Mouse (Mus musculus): Measurements from ENCODE around the gene Vmac. TPM values are rescaled to one million over a fixed set of nuclear protein-coding genes. Genes with fewer than 3 reads are reported as not detected.
A peak's percentile ranks its signal among the peaks of the same experiment; 100 is the strongest.

The Vmac gene
- polyA plus RNA-seq, 1 experiment = 32.8 TPM

DNA sequence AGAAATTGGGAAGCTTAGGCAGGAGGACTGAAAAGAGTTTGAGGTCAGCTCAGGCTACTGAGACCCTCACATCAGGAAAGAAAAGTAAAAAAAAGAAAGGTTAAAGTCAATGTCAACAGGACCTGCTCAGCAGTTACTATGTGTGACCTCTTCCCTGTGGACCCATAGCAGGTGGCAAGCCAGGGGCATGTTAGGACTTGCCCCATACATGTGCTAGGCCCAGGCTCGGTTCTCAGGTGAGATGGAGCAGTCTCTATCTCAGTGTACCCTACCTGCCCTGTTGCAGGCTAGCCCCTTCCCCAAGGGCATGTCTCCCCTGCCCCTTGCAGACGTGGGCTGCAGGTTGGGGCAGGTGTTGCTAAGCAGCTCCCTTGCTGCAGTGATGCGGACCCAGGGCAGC is 8.1 kb downstream of the Vmac start:
- H3K27me3 ChIP-seq (replicated peaks; ENCODE audit: control insufficient read depth, insufficient read depth, low read length) = no peaks in the 10 kb centered on the region
- TF ChIP-seq CTCF (conservative IDR thresholded peaks at IDR 0.05; ENCODE audit: insufficient read depth, insufficient read length, low read depth, low read length) = no peak
- no peaks in the 10 kb centered on the region for H3K4me1 ChIP-seq (ENCODE audit: control insufficient read depth, insufficient read depth, low read length)
- no peak overlapping the region for H3K27ac ChIP-seq (ENCODE audit: insufficient read depth, low read depth, low read length)
- WGBS = 86% methylated on average over 3 of the region's 3 CpGs
- no peak overlapping the region for H3K4me3 ChIP-seq (ENCODE audit: insufficient read depth, low read depth, low read length)
- DNase-seq = no peak
- H3K36me3 ChIP-seq (ENCODE audit: control insufficient read depth, insufficient read depth, low read length) = no peaks in the 10 kb centered on the region; the same call in 1 of the 2 replicates

DNA sequence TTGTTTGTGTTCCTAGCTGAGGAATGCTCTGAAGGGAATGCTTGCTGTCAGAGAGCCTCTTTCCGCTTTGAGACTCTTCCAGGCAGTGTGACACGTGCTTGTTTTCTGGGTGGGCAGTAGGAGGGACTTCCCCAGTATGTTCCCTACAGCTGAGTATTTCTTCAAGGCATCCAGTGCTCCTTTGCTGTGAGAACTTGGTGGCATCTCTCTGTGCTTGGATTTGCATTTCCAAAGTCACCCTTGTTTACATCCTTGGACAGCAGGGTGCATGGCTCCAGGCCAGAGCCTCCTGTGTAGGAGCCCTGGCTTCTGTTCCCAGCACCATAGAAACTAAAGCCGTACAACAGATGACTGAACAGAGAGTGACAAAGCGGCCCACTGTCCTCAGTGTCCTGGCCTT is 9.1 kb downstream of the Vmac start:
- WGBS = 78% methylated on average over 4 of the region's 4 CpGs
- Histone ChIP-seq H3K4me1 (ENCODE audit: control insufficient read depth, insufficient read depth, low read length) (no peaks in the 10 kb centered on the region), H3K36me3 (ENCODE audit: control insufficient read depth, insufficient read depth, low read length) (peaks cover 3% of the 10 kb centered on the region; the same call in 1 of the 2 replicates), H3K27me3 (replicated peaks; ENCODE audit: control insufficient read depth, insufficient read depth, low read length) (no peaks in the 10 kb centered on the region), H3K27ac (ENCODE audit: insufficient read depth, low read depth, low read length) (no peak overlapping the region), H3K4me3 (ENCODE audit: insufficient read depth, low read depth, low read length) (no peak overlapping the region)
- no peak for DNase-seq
- no peak for TF ChIP-seq POLR2A (IDR thresholded peaks at IDR 0.05; ENCODE audit: low read depth, low read length)
- TF ChIP-seq CTCF (conservative IDR thresholded peaks at IDR 0.05; ENCODE audit: insufficient read depth, insufficient read length, low read depth, low read length) = no peak

DNA sequence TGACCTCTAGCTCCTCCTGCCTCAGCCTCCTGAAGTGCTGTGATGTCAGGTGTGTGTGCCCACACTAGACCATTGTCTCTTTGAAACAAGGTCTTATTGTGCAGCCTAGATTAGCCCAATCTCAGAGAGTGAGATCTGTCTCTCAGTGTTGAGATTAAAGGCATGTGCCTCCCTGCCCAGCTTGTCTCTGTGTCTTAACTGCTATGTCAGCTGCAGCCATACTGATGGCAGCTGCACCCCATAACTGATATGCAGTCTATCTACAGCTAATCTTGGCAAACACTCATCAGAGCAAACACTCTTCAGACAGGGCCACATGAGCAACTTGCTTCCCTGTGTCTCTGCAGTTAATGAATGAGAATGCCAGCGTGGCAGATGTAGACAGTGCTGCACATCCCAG is 11.3 kb downstream of the Vmac start:
- H3K36me3 ChIP-seq (ENCODE audit: control insufficient read depth, insufficient read depth, low read length) = peaks cover 3% of the 10 kb centered on the region; the same call in 1 of the 2 replicates
- no peak overlapping the region for H3K27ac ChIP-seq (ENCODE audit: insufficient read depth, low read depth, low read length)
- H3K4me1 ChIP-seq (ENCODE audit: control insufficient read depth, insufficient read depth, low read length) = no peaks in the 10 kb centered on the region
- TF ChIP-seq POLR2A (IDR thresholded peaks at IDR 0.05; ENCODE audit: low read depth, low read length) (no peak), CTCF (conservative IDR thresholded peaks at IDR 0.05; ENCODE audit: insufficient read depth, insufficient read length, low read depth, low read length) (no peak)
- no peaks in the 10 kb centered on the region for H3K27me3 ChIP-seq (replicated peaks; ENCODE audit: control insufficient read depth, insufficient read depth, low read length)
- no peak for DNase-seq
- 86% methylated on average over 1 of the region's 1 CpGs for WGBS
- H3K4me3 ChIP-seq (ENCODE audit: insufficient read depth, low read depth, low read length) = no peak overlapping the region

DNA sequence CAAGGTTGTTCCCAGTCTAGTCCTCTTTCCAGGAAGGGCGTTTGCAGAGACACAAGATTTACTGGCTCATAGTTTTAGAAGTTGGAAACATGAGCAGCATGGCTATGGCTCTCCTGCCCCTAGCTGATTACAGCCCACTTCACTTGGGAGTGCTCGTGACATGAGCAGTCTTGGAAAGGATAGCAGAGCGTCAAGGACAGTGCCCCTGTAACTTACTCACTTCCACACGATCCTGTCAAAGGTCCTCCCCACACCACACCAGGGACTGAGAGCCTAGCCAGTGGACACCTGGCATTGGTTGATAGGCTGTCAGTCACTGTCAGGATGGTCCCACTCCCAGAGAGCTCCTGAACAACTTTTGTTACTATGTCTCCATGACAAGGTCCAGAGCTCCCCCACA is 14.8 kb downstream of the Vmac start:
- no peak overlapping the region for H3K27ac ChIP-seq (ENCODE audit: insufficient read depth, low read depth, low read length)
- H3K4me1 ChIP-seq (ENCODE audit: control insufficient read depth, insufficient read depth, low read length) = no peaks in the 10 kb centered on the region
- peaks cover 3% of the 10 kb centered on the region; the same call in 1 of the 2 replicates for H3K36me3 ChIP-seq (ENCODE audit: control insufficient read depth, insufficient read depth, low read length)
- TF ChIP-seq POLR2A (IDR thresholded peaks at IDR 0.05; ENCODE audit: low read depth, low read length) (no peak), CTCF (conservative IDR thresholded peaks at IDR 0.05; ENCODE audit: insufficient read depth, insufficient read length, low read depth, low read length) (no peak)
- no peaks in the 10 kb centered on the region for H3K27me3 ChIP-seq (replicated peaks; ENCODE audit: control insufficient read depth, insufficient read depth, low read length)
- no peak for DNase-seq
- WGBS = 58% methylated on average over 4 of the region's 4 CpGs
- H3K4me3 ChIP-seq (ENCODE audit: insufficient read depth, low read depth, low read length) = no peak overlapping the region

DNA sequence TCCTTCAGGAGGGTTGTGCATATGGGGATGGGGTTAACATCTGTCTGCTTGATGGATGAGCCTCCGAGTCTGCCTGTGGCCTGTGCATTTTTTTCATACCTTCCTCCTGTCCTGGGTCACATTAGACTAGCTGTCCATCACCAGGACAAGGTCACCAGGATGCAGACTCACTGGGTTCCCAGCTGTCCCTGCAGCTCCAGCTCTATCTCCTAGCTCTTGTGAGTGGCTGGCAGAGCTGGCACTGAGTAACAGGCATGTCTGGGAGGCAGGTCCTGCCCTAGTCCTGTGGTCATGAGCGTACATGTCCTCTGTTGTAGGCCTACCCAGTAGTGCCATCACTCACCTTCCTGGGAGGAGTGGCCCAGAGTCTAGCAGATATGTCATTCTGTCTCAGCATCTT is 17.4 kb downstream of the Vmac start:
- H3K36me3 ChIP-seq (ENCODE audit: control insufficient read depth, insufficient read depth, low read length) = peaks cover 3% of the 10 kb centered on the region; the same call in 1 of the 2 replicates
- H3K4me3 ChIP-seq (ENCODE audit: insufficient read depth, low read depth, low read length) = no peak overlapping the region
- DNase-seq = no peak
- WGBS = 74% methylated on average over 2 of the region's 2 CpGs
- no peak overlapping the region for H3K27ac ChIP-seq (ENCODE audit: insufficient read depth, low read depth, low read length)
- H3K4me1 ChIP-seq (ENCODE audit: control insufficient read depth, insufficient read depth, low read length) = no peaks in the 10 kb centered on the region
- no peaks in the 10 kb centered on the region for H3K27me3 ChIP-seq (replicated peaks; ENCODE audit: control insufficient read depth, insufficient read depth, low read length)
- TF ChIP-seq POLR2A (IDR thresholded peaks at IDR 0.05; ENCODE audit: low read depth, low read length) = no peak
- no peak for TF ChIP-seq CTCF (conservative IDR thresholded peaks at IDR 0.05; ENCODE audit: insufficient read depth, insufficient read length, low read depth, low read length)

DNA sequence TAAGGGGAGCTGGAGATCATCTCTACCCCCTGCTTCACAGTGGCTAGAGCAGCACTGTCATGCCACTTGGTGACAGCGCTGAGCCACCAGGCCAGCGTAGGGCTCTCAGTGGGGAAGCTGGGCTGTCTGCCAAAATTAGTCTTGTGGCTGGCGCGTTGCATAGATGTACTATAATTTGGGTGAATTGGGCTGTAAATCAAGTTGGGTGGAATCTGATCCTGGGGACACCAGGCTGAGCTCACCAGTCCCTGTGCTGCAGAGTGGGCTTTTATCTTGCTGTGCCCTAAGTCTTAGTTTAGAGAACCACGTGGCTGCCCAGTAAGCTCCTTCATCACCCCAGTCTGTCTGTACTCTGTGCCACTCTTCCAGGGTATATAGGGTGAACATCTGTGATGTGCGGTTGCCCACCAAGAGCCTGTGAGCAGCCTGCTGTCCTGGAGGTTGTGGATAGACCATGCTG is 23.9 kb downstream of the Vmac start:
- Histone ChIP-seq H3K27me3 (replicated peaks; ENCODE audit: control insufficient read depth, insufficient read depth, low read length) (no peaks in the 10 kb centered on the region), H3K4me1 (ENCODE audit: control insufficient read depth, insufficient read depth, low read length) (no peaks in the 10 kb centered on the region), H3K4me3 (ENCODE audit: insufficient read depth, low read depth, low read length) (no peak overlapping the region), H3K36me3 (ENCODE audit: control insufficient read depth, insufficient read depth, low read length) (no peaks in the 10 kb centered on the region; the same call in 1 of the 2 replicates), H3K27ac (ENCODE audit: insufficient read depth, low read depth, low read length) (no peak overlapping the region)
- 25% methylated on average over 6 of the region's 6 CpGs for WGBS
- DNase-seq = peak; percentile 70
- TF ChIP-seq CTCF (conservative IDR thresholded peaks at IDR 0.05; ENCODE audit: insufficient read depth, insufficient read length, low read depth, low read length) (no peak), POLR2A (IDR thresholded peaks at IDR 0.05; ENCODE audit: low read depth, low read length) (no peak)

DNA sequence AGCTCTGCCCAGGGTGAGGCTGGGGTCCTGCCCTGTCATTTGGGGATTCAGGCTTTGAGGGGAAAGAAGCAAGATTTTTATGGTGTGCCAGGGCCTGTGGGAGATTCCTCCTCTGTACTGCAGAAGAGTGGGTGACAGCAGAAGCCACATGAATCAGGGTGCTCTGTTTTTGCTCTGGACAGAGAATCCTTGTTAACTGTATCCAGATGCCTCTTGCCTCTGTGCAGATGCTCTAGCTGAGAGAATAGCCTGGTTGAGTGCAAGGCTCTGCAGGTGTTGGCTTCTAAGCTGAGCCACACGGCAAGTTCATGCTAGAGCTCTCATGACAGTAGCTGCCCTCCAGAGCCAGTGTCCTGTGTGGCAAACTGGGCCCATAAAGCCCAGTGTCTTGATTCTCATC is 24.4 kb downstream of the Vmac start:
- no peaks in the 10 kb centered on the region for H3K4me1 ChIP-seq (ENCODE audit: control insufficient read depth, insufficient read depth, low read length)
- no peak overlapping the region for H3K27ac ChIP-seq (ENCODE audit: insufficient read depth, low read depth, low read length)
- 47% methylated on average over 1 of the region's 1 CpGs for WGBS
- H3K4me3 ChIP-seq (ENCODE audit: insufficient read depth, low read depth, low read length) = no peak overlapping the region
- H3K36me3 ChIP-seq (ENCODE audit: control insufficient read depth, insufficient read depth, low read length) = no peaks in the 10 kb centered on the region; the same call in 1 of the 2 replicates
- DNase-seq = no peak
- H3K27me3 ChIP-seq (replicated peaks; ENCODE audit: control insufficient read depth, insufficient read depth, low read length) = no peaks in the 10 kb centered on the region
- TF ChIP-seq CTCF (conservative IDR thresholded peaks at IDR 0.05; ENCODE audit: insufficient read depth, insufficient read length, low read depth, low read length) (no peak), POLR2A (IDR thresholded peaks at IDR 0.05; ENCODE audit: low read depth, low read length) (no peak)
